Mouse (Mus musculus): Measurements from ENCODE around the gene Fam136a. TPM values are rescaled to one million over a fixed set of nuclear protein-coding genes. Genes with fewer than 3 reads are reported as not detected.

The Fam136a gene
- total RNA-seq, 1 experiment, result 116 TPM

DNA sequence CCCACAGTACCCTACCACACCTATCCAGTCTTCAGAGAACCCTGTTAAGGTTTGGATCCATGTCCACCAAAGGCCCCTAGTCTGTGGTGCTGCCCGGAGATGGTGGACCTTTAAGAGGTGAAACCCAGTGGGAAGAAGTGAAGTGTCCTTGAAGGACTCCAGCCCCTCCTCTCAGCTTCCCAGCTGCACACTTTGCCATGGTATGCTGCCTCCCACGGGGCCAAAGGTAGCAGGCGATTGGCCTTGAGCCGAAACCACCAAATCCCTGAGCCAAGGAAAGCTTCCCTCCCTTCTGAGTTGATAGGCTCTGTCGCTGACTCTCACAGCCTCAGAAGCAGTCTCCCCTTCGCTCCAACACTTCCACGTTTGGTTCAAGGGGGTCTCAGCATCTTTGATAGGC lies 4.8 kb upstream of the Fam136a start:
- no peak for DNase-seq (ENCODE audit: low read depth, low spot score)
- Histone ChIP-seq H3K27ac (ENCODE audit: insufficient read depth, low read depth, low read length, poor library complexity, severe bottlenecking) (no peak overlapping the region), H3K9ac (ENCODE audit: insufficient read depth, low read depth, low read length, poor library complexity, severe bottlenecking) (no peak overlapping the region), H3K9me3 (ENCODE audit: control insufficient read depth, insufficient read depth, low read depth, low read length) (no peaks in the 10 kb centered on the region), H3K36me3 (ENCODE audit: control insufficient read depth, insufficient read depth, low read length, poor library complexity, severe bottlenecking) (no peaks in the 10 kb centered on the region), H3K4me3 (ENCODE audit: insufficient read depth in 1 of 2, low read depth in 1 of 2, low read length in 2 of 2, poor library complexity in 1 of 2, severe bottlenecking in 1 of 2) (no peak overlapping the region), H3K4me1 (ENCODE audit: control insufficient read depth in 2 of 2, insufficient read depth in 2 of 2, low read length in 2 of 2, poor library complexity in 1 of 2) (no peaks in the 10 kb centered on the region; a peak in 1 of 4 replicates)
- in situ Hi-C loops (cut with MboI; ENCODE audit: low sequenced_read_pairs in 2 of 2, unreplicated experiment in 2 of 2), result loop anchor here in 1 of 2 experiments (25.0 kb wide), 1 partner anchor 223 kb away; no protein-coding TSS in a partner anchor
- TF ChIP-seq ZC3H11A (IDR thresholded peaks at IDR 0.05; ENCODE audit: borderline replicate concordance, low read depth, low read length) (no peak), HCFC1 (IDR thresholded peaks at IDR 0.05; ENCODE audit: borderline replicate concordance, insufficient read depth, low read length) (no peak), CHD2 (IDR thresholded peaks at IDR 0.05; ENCODE audit: low read depth, low read length) (no peak), MAFK (IDR thresholded peaks at IDR 0.05; ENCODE audit: insufficient read depth, low read depth, low read length) (no peak), ZNF384 (IDR thresholded peaks at IDR 0.05; ENCODE audit: low read depth, low read length) (no peak)

DNA sequence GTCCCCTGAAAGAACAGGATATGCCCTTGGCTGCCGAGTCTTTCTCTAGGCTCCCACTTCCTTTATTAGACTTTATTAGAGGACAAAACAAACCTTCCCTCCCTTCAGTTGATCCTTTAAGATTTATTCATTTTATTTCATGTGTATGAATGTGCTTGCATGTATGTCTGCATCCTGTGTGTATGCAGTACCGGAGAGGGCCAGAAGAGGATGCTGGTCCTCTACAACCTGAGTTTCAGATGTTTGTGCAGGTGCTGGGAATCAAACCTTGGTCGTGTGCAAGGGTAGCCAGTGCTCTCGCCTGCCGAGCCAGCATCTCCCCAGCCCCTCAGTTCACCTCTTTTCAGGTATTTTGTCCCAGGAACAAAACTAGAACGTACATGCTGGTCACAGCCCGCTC lies 4.1 kb upstream of the Fam136a start:
- Histone ChIP-seq H3K9ac (ENCODE audit: insufficient read depth, low read depth, low read length, poor library complexity, severe bottlenecking) (no peak overlapping the region), H3K4me1 (ENCODE audit: control insufficient read depth in 2 of 2, insufficient read depth in 2 of 2, low read length in 2 of 2, poor library complexity in 1 of 2) (peaks cover 0 to under 1% of the 10 kb centered on the region in 2 experiments; a peak in 1 of 4 replicates), H3K4me3 (ENCODE audit: insufficient read depth in 1 of 2, low read depth in 1 of 2, low read length in 2 of 2, poor library complexity in 1 of 2, severe bottlenecking in 1 of 2) (no peak overlapping the region), H3K27ac (ENCODE audit: insufficient read depth, low read depth, low read length, poor library complexity, severe bottlenecking) (no peak overlapping the region), H3K9me3 (ENCODE audit: control insufficient read depth, insufficient read depth, low read depth, low read length) (no peaks in the 10 kb centered on the region), H3K36me3 (ENCODE audit: control insufficient read depth, insufficient read depth, low read length, poor library complexity, severe bottlenecking) (0 out of 2 replicates have a peak, but pooled peaks cover under 1% of the 10 kb centered on the region)
- in situ Hi-C loops (cut with MboI; ENCODE audit: low sequenced_read_pairs in 2 of 2, unreplicated experiment in 2 of 2), result loop anchor here in 1 of 2 experiments (25.0 kb wide), 1 partner anchor 224 kb away; no protein-coding TSS in a partner anchor
- TF ChIP-seq CHD2 (IDR thresholded peaks at IDR 0.05; ENCODE audit: low read depth, low read length) (no peak), ZC3H11A (IDR thresholded peaks at IDR 0.05; ENCODE audit: borderline replicate concordance, low read depth, low read length) (no peak), MAFK (IDR thresholded peaks at IDR 0.05; ENCODE audit: insufficient read depth, low read depth, low read length) (no peak), HCFC1 (IDR thresholded peaks at IDR 0.05; ENCODE audit: borderline replicate concordance, insufficient read depth, low read length) (no peak), ZNF384 (IDR thresholded peaks at IDR 0.05; ENCODE audit: low read depth, low read length) (no peak)
- no peak for DNase-seq (ENCODE audit: low read depth, low spot score)

DNA sequence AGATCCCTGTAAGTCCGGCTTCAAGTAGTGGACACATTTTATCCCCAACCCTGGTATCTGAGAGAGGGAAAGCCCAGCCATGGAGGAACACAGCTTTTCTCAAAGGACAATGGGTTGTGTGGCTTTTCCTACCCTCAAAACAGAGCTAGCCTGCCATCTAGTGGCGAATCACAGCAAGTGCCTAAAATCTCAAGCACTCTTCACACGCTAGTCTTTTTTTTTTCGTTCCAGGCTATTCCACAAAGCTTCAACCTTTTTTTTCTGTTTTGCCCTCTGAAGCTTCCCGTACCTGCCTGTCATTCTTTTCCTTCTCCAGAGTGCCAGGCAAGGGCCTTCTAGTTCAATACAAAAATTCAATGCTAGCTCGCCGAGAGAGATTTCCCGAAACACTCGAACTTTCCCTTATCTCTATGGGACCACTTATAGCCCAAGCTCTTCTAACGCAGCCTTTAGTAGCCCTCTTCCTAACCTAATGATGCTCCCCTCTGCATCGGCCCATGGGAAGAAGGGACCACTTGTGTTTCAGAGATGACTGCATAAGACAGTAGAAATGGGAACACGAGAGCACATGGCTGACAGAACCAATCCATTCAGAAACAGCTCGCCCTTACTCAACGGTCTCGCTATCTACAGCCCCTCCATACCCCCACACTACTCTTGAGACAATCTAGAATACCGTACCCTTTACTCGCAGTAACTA lies 854 bp upstream of the Fam136a start:
- H3K27ac ChIP-seq (ENCODE audit: insufficient read depth, low read depth, low read length, poor library complexity, severe bottlenecking), result no peak overlapping the region
- DNase-seq (ENCODE audit: low read depth, low spot score), result peak; percentile 79
- no peaks in the 10 kb centered on the region for H3K9me3 ChIP-seq (ENCODE audit: control insufficient read depth, insufficient read depth, low read depth, low read length)
- TF ChIP-seq HCFC1 (IDR thresholded peaks at IDR 0.05; ENCODE audit: borderline replicate concordance, insufficient read depth, low read length), result no peak
- no peak for TF ChIP-seq MAFK (IDR thresholded peaks at IDR 0.05; ENCODE audit: insufficient read depth, low read depth, low read length)
- peak; percentile 91 for TF ChIP-seq ZNF384 (IDR thresholded peaks at IDR 0.05; ENCODE audit: low read depth, low read length)
- no peak for TF ChIP-seq CHD2 (IDR thresholded peaks at IDR 0.05; ENCODE audit: low read depth, low read length)
- TF ChIP-seq ZC3H11A (IDR thresholded peaks at IDR 0.05; ENCODE audit: borderline replicate concordance, low read depth, low read length), result peak; percentile 74; the same call in 1 of the 2 replicates
- peaks cover 9% of the 10 kb centered on the region for H3K36me3 ChIP-seq (ENCODE audit: control insufficient read depth, insufficient read depth, low read length, poor library complexity, severe bottlenecking)
- in situ Hi-C loops (cut with MboI; ENCODE audit: low sequenced_read_pairs in 2 of 2, unreplicated experiment in 2 of 2), result loop anchor here in 1 of 2 experiments (25.0 kb wide), 1 partner anchor 227 kb away; no protein-coding TSS in a partner anchor
- peaks cover 0 to 3% of the 10 kb centered on the region in 2 experiments; a peak in 1 of 4 replicates for H3K4me1 ChIP-seq (ENCODE audit: control insufficient read depth in 2 of 2, insufficient read depth in 2 of 2, low read length in 2 of 2, poor library complexity in 1 of 2)
- peak overlapping the region; percentile 56; the same call in 1 of the 2 replicates for H3K9ac ChIP-seq (ENCODE audit: insufficient read depth, low read depth, low read length, poor library complexity, severe bottlenecking)
- peak overlapping the region in 1 of 2 experiments; percentile 52; a peak in 2 of 4 replicates for H3K4me3 ChIP-seq (ENCODE audit: insufficient read depth in 1 of 2, low read depth in 1 of 2, low read length in 2 of 2, poor library complexity in 1 of 2, severe bottlenecking in 1 of 2)

DNA sequence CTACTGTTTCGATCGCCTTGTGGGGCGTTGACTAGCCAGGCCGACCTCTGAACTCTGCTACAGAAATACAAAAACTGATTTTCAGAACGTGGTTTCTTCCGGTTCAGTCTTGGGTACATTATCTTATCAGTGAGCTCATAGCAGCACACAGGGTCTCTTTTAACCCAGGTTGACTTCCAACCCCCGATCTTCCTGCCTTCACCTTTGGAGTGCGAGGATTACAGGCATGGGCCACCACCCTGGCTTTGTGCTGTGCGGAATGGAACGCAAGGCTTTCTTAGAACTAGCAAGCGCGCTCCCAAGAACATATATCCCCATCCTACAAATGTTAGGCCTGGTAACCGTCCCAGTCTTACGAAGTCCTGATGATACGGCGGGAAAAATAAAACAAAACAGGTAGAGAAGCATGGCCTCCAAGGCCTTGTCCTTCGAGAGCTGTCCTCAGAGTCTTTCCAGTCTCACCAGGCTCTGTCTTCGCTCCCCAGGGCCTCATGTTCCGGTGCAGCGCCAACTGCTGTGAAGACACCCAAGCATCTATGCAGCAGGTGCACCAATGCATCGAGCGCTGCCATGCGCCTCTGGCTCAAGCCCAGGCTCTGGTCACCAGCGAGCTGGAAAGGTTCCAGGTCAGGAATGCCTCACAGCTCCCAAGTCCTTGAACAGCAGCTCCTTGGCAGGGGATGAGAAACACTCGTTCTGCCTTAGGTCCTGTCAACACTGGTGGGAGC lies 843 bp downstream of the Fam136a start:
- no peak for DNase-seq (ENCODE audit: low read depth, low spot score)
- Histone ChIP-seq H3K9ac (ENCODE audit: insufficient read depth, low read depth, low read length, poor library complexity, severe bottlenecking) (peak overlapping the region; percentile 98), H3K9me3 (ENCODE audit: control insufficient read depth, insufficient read depth, low read depth, low read length) (no peaks in the 10 kb centered on the region), H3K4me1 (ENCODE audit: control insufficient read depth in 2 of 2, insufficient read depth in 2 of 2, low read length in 2 of 2, poor library complexity in 1 of 2) (peaks cover 0 to 7% of the 10 kb centered on the region in 2 experiments; a peak in 1 of 4 replicates), H3K27ac (ENCODE audit: insufficient read depth, low read depth, low read length, poor library complexity, severe bottlenecking) (peak overlapping the region; percentile 68), H3K36me3 (ENCODE audit: control insufficient read depth, insufficient read depth, low read length, poor library complexity, severe bottlenecking) (peaks cover 9% of the 10 kb centered on the region), H3K4me3 (ENCODE audit: insufficient read depth in 1 of 2, low read depth in 1 of 2, low read length in 2 of 2, poor library complexity in 1 of 2, severe bottlenecking in 1 of 2) (peak overlapping the region; percentile 82 to 97)
- TF ChIP-seq ZC3H11A (IDR thresholded peaks at IDR 0.05; ENCODE audit: borderline replicate concordance, low read depth, low read length) (no peak), CHD2 (IDR thresholded peaks at IDR 0.05; ENCODE audit: low read depth, low read length) (no peak), MAFK (IDR thresholded peaks at IDR 0.05; ENCODE audit: insufficient read depth, low read depth, low read length) (no peak), ZNF384 (IDR thresholded peaks at IDR 0.05; ENCODE audit: low read depth, low read length) (no peak), HCFC1 (IDR thresholded peaks at IDR 0.05; ENCODE audit: borderline replicate concordance, insufficient read depth, low read length) (no peak)
- in situ Hi-C loops (cut with MboI; ENCODE audit: low sequenced_read_pairs in 2 of 2, unreplicated experiment in 2 of 2), result loop anchor here in 1 of 2 experiments (25.0 kb wide), 1 partner anchor 229 kb away; no protein-coding TSS in a partner anchor
